Mouse (Mus musculus) gastrocnemius, postnatal 14 days (tissue): Measurements from ENCODE around the gene Zc3h12d. TPM values are rescaled to one million over a fixed set of nuclear protein-coding genes. Genes with fewer than 3 reads are reported as not detected.

Source experiments
- DNase-seq: peaks from one replicate; pipeline ENCODE4 v3.0.0; 2021; ENCODE audit warnings: mixed read lengths
- intact Hi-C: fragments of 180-260 bp; cut with DNase I; formaldehyde crosslinking; loops from one replicate; pipeline ENCODE4 v1.15.1; 2025; ENCODE audit warnings: low total_unique reads
- total RNA-seq, 2 experiments: library from RNA; stranded (reverse); gene quantifications; 2 replicates each; pipeline ENCODE4 v1.2.3; 2021

The Zc3h12d gene
- total RNA-seq, 2 experiments from 2014 or later, result not detected

DNA sequence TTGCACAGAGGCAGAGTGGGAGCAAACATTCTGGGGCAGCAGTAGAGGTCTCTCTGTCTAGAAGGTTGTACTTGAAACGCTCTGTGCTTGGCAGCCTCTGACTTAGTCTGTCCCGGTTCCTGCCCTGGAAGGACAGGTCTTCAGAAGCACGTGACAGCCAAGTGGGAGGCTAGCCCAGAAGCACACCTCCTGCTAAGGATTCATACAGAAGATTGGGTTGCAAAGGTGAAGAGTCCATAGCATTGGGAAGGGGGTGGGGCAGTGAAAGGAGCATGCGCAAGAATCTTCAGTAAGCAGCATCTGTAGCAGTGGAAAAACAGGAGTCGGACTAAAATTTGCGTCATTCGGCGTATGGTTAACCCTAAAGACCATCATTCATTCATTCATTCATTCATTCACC, 5.8 kb downstream of the Zc3h12d start:
- DNase-seq, result no peak
- intact Hi-C loops, result no loop called here

DNA sequence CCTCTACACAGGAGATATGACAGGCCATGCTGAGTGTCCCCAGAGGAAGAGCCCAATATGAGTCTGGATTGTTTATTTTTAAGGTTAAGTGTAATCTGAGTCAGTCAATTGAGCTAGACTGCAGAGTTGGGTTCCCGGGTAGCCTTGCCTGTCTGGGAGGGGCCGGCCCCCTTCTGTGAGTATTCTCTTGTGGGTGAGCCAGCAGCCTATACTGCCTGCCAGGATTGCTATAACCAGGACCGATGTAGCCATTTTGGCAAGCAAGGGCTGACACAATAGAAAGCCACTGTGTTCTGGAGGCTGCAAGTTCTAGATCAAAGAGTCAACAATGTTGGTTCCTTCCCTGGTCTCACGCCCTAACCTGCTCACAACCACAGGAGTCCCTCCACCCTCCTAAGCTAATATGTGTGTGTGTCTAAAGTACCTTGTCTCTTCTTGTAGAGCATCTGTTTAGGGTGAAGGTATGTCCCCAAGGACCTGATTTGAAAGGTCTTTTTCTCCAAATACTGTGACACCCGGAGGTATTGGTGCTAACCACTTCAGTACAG, 6.7 kb downstream of the Zc3h12d start:
- intact Hi-C loops, result no loop called here
- no peak for DNase-seq

DNA sequence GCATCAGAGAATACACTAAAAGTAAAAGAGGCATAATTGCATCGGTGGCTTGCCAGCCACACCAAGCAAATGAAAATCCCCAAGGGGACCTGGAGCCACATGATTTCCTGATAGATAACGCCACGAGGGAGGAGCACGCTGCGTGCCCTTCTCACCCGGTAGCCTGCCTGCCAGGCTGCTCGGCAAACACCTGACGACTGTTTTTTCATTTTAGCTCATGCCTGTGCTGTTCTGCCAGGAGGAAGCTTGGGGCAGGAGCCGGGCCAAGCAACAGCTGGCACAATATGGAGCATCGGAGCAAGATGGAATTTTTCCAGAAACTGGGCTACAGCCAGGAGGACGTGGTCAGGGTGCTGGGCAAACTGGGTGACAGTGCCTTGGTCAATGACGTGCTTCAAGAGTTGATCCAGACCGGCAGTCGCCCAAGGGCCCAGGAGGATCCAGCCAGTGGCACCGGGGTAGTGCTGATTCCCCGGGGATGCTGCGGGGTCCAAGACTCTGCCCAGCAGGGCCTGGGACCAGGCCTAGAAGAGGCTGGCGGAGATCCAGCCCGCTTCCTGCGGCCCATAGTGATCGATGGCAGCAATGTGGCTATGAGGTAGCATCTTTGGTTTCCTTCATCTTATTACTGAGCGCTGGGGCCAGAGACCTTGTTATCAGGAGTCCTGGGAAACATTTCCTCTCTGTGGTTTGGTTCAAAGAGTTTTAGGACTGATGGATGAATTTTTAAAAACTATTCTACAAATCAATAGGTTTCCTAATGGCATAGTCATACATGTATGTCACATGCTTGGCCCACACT, 7.5 kb downstream of the Zc3h12d start:
- no peak for DNase-seq
- intact Hi-C loops, result no loop called here

DNA sequence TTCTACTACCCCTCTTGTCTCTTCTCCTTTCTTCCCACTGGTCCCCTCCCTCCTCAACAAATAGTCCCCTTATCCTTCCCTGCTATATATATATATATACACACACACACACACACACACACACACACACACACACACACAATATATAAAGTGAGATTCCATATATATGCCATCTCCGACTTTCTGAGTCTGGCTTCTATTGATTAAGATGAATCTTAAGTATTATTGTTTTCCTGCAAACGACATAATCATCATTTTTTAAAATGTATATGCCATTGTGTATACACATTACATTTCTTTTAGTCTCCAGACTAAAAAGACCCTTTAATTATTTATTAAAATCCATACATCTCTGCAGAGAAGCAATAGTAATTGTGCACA, 8.1 kb downstream of the Zc3h12d start:
- intact Hi-C loops, result no loop called here

DNA sequence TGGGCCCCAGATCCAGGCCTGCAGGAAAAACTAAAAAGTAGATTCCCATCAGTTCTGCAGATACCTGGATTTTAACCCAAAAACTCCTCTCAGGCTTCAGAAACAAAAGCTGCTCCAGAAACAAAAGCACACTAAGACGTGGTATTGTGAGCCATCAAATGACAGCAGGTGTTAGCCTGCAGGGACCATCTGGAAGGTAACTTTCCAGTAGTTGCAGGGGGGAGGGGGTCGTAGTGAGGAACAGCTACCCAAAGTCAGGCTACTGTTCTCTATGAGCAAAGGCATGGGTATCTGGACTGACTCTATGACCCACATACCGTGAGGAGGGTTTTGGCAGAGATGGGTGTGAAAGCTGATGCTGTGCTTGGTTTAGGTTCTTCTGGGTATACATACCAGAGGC, 8.5 kb downstream of the Zc3h12d start:
- DNase-seq, result no peak
- intact Hi-C loops, result no loop called here

More for the DNA sequence above, 8.1 kb downstream of the Zc3h12d start:
- no peak for DNase-seq

DNA sequence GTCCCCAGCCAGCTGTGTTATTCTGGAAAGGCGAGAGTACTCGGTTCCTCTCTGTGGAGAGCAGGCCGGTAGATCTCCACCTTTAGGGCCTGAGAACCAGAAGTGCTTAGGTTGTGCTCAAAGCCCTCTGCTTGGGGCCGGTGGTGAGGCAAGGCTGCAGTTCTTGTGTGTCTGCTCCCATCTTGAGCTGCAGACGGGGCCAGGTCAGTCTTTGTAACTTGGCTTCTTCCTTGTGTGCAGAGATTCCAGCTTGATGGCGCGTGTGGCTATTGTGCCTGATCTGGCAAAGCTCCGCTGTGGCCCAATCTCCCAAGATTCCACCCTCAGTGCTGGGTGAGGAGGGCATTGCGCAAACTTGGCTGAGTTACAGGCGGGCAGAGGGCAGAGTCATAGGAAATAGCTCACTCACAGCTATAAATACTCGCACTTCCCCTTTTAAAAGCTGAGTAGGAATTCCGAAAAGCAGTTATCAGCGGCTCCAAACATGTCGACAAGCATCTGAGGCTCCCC, 9.4 kb downstream of the Zc3h12d start:
- intact Hi-C loops, result no loop called here

DNA sequence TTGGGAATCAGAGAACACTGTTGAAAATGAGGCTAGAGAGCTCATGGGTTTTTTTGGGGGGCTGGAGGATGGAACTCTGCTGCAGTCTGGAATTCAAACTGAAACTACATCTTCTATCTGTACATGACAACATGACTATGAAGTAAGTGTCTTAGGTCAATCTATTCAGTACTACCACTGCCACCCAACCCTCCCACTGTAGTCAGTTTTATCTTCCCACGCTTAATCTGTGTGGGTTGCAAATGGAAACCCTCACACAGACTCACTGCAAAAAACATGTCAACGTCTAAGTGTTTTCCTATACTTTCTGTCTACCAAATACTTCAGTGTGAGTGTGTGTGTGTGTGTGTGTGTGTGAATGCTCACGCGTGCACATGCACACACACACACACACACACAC, 10.9 kb downstream of the Zc3h12d start:
- intact Hi-C loops, result no loop called here
- DNase-seq, result no peak

More for the DNA sequence above, 9.4 kb downstream of the Zc3h12d start:
- DNase-seq, result peak; percentile 71

DNA sequence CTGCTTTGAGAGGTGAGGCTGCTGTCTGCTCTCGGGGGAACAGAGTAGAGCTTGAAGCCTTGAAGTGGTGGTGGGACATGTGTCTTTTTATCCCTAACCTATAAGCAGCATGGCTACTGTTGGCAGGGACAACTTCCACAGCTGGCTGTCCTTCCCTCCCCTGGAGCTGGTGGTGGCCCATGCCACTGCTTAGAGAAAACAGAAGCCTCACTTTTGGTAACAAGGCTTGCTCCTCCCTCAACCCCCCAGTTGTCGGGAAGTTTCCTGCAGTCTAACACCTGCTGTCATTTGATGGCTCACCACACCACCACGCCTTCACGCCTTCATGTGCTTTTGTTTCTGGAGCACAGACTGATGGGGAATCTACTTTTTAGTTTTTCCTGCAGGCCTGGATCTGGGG, 11.9 kb downstream of the Zc3h12d start:
- intact Hi-C loops, result no loop called here
- DNase-seq, result no peak

DNA sequence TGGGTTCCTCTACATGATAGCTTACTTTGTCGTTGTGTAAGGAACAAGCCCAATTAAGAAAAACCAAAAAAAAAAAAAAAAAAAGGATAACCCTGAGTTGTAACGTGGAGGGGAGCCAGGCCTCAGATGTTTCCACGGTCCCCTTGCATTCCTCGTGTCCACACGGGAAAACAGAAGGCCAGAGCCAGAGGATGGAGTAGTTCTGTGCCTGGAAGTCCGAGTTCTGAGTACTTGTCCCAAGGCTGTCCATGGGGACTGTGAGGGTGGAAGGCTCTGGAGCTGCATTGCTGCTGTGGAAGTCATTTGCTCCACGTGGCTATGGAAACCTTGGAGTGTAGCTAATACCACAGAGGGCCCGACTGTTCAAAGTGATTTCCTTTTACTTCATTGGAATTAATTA, 12.9 kb downstream of the Zc3h12d start:
- DNase-seq, result peak; percentile 16
- intact Hi-C loops, result no loop called here

DNA sequence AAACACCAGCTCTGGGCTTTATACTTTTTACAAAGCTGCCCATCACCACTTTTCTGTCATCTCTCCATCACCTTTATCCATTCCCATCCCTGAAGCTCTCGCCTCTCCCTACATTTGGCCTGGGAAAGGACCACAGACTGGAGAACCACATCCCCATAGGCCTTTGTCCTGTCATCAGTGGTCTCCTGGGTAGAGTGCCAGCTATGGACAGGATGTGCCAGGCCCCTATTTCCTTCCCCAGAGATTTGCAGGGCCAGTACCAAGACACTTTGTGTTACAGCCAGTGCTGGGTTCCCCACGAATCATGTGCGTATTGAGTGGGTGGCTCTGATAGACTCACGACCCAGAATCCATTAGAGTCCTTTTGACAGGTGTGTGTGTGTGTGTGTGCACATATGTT, 13.7 kb downstream of the Zc3h12d start:
- intact Hi-C loops, result no loop called here
- DNase-seq, result no peak

DNA sequence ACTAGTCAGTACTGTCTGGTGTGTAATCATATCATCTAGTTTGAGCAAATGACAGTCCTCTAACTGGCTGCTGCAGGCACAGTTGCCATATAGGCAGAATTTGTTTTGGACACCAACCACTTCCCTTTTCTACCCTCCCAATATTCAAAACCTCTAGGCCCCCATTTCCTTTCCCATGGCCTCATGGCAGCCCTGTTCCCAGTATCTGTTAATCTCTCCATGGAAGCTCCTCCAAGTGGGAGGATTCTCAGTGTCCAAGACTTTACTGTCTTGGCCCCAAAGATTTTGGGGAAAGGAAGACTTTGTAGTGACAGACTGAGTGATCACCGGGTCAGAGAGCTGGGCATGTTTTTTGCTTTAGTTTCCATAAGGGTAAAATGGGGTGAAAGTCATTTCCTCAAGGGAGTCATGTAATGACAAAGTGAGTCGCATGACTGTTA, 14.9 kb downstream of the Zc3h12d start:
- intact Hi-C loops, result no loop called here
- no peak for DNase-seq

DNA sequence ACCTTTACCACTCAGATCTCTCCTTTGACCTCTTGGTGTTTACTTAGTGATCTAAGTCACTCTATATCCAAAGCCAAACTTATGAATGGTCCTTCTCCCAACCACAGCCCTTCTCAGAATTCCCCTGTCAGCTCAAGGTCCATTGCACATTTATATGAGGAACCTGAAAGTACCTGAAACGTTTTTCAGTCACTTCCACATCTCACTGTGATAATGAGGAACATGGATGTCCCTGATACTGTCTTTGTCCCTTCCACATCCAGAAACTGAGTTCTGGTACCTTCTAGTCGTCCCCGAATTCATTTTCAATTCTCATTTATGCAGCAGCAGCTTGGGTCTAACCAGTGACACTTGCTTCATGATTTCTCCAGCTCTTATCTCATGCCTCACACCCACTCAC, 19.6 kb downstream of the Zc3h12d start:
- DNase-seq, result no peak
- intact Hi-C loops, result no loop called here

DNA sequence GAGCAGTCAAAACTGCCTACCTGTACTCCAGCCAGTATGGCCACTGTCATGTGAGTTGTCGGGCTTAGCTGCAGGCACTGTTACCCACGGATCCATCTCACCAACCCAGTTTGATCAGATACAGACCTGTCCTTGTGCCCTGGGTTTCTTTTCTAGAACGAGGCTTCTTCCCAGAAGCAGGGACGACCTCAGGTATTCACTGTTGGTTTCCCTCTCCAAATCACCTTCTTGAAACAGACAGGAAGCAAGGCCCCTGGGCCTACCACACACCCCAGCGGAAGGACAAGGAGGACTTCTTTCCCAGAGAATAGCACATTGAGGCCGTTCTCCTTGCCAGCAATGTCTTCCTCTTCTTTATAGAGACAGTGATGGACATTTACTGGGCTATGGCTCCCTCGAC, 28.2 kb downstream of the Zc3h12d start:
- intact Hi-C loops, result no loop called here
- no peak for DNase-seq

DNA sequence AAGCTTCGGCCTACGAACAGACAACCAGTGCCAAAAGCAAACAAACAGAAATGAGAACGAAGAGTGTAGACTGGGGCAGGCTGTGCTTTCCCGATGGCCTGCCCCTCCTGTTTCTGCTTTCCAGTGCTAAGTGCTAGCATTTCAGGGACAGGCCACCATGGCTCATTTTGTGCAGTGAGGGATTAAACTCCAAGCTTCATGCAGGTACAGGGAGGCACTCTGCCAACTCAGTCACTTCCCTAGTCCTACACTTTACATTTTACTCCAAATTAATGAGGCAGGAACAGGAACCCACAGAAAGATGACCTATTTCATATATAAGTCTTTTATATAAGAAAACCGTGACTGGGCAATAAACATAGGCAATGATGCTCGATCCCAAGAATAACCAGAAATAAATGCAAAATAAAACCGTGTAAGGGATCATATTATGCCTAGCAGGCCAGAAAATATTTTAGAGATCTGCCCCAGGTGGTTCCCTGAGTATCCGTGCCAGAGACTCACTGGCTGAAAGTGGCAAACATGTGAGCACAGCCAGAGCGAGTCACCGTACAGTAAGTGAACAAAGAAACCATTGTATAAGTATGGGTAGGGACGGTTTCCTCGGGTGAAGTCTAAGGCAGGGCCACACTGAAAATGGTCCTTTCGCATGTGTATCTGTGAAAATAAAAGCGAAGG, 29.1 kb downstream of the Zc3h12d start:
- DNase-seq, result no peak
- intact Hi-C loops, result no loop called here

DNA sequence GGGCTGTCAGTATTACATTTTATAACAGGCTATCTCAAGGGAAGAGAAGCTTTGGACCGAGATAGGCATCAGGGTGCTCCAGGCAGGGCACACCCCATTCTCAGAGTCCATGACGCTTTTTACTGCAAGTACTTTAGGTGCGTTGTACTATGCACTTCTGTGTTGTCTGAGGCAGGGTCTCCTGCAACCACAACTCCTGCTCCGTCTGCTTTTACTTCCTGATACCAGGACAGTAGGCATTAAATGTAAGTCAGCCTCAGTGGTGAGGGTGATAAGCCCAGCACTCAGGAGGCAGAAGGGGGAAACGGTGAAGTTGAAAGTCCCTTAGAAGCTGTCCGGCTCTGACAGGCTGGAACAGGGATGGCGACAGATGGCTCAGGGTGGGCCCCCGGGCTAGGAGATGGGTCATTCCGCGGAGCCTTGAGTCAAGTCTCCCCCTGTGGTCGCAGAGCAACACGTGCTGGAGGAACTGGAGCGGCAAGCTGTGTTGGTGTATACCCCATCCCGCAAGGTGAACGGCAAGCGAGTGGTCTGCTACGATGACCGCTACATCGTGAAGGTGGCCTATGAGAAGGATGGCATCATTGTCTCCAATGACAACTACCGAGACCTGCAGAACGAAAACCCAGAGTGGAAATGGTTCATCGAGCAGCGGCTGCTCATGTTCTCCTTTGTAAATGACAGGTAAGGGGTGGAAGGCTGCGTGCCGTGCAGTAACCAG, 29.8 kb downstream of the Zc3h12d start:
- intact Hi-C loops, result no loop called here

DNA sequence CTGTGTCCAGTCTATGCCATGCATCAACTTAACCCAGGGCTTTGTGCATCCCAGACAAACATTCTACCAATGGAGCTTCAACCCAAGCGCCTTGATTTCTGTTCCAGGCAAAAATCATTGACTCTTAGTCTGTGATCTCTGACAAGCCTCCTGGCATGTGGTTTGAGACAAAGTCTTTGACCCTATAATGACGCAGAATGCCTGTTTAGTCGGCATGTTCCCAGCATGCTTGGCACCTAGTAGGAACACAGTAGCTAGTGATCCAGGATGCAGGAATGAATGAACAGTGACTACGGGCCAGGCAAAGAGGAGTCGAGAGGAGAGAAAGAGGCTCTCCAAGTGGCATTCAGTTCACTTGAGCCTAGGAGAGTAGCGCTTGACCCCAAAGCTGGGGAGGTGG, 31.1 kb downstream of the Zc3h12d start:
- DNase-seq, result no peak
- intact Hi-C loops, result no loop called here

More for the DNA sequence above, 29.8 kb downstream of the Zc3h12d start:
- no peak for DNase-seq

DNA sequence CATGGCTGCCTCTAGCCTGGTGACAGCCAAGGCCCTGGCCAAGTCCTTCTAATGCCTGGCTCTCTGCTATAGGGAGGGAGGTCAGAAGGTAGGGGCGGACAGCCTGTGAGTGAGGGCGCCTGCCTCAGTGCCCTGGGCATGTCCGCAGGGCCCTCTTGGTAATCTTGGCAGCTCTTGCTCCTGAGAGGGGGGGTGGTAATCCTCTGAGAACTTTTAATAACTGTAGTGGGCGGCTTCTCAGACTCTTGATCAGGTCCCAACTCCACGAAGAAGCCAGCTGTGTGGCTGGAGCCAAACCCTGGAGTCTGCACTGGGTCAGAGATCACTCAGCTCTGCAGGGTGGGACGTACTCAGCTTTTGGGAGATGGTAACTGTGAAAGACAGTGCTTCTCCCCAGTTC, 31.9 kb downstream of the Zc3h12d start:
- DNase-seq, result peak; percentile 38
- intact Hi-C loops, result no loop called here

DNA sequence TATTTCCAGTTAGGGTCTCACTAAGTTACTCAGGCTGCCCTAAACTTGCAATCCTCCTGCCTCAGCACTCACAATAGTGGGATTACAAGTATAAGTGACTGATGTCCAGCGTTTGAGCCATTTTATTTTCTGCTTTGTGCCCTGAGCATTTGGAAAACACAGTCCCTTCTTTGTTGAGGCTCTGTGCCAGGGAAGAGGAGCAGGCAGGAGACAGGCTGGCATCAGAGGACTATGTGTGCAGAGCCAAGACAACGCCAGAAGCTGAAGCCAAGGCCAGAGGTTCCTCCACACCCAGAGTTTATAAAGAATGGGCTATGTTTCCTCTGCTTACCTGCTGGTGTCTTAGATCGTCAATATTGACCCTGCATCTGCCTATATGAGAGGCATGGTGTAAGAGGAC, 32.5 kb downstream of the Zc3h12d start:
- DNase-seq, result no peak
- intact Hi-C loops, result no loop called here

DNA sequence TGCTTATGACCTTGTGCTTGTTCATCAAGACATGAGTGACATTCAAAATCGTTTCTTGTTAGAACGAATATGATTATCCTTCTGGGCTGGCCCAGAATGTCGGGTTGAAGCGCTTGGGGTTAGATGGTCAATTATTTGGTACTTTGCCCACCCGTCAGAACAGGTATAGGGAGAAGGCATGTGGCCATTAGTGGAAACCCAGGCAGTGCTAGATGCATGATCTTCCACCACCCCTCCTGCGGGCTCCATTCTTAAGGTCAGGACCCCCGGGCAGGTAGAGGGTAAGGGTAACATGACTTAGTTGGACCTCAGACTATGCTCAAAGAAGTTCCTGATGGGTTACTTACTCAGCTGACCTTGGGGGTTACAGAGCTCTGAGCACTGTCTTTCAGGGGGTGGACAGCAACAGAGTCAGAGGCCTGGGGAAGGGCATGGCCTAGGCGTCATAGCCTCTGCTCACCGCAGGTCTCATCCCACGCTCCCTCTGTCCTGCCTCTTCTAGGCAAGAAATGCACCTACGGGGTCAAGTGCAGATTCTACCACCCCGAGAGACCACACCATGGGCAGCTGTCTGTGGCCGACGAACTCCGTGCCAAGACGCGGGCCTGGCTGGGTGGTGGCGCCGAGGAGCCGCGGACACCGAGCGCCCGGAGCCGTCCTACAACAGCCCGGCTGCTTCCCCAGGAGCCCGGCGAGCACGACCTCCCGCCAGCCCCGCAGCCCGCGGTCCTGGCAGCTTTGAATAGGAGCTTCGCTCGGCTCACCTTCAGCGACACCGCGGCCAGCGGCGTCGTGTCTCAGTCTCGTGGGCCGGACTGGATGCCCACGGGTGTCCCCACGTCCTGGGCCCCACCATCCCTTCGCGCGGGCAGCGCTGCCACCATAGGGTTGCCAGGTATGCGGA, 34.7 kb downstream of the Zc3h12d start:
- intact Hi-C loops, result no loop called here
- peak; percentile 53 for DNase-seq
